Mouse (Mus musculus) layer of hippocampus, adult 11-12 months (tissue): ENCODE results near the gene Map3k3.
A peak's percentile ranks its signal among the peaks of the same experiment; 100 is the strongest.
"Not testable (repeated sequence)": the region's sequence is repeated elsewhere in the genome, so short reads cannot be mapped to it uniquely, and the experiment has no call there.

Experiments
- DNase-seq: peaks from one replicate; pipeline ENCODE4 v3.0.0; 2022; ENCODE audit warnings: low spot score

The Map3k3 gene

GRCm38 (mm10) chr11:106076321-106076720, 8.1 kb upstream of the Map3k3 start:
- DNase-seq: peak; percentile 60

- peak; percentile 67 for DNase-seq
Observed at GRCm38 (mm10) chr11:106084911-106085561, 623 bp downstream of the Map3k3 start.

GRCm38 (mm10) chr11:106098223-106098622, 13.8 kb downstream of the Map3k3 start:
- no peak for DNase-seq

- DNase-seq: no peak
Observed at GRCm38 (mm10) chr11:106102866-106103265, 18.5 kb downstream of the Map3k3 start.

GRCm38 (mm10) chr11:106106047-106106587, 21.7 kb downstream of the Map3k3 start:
- peak; percentile 24 for DNase-seq

GRCm38 (mm10) chr11:106111688-106112087, 27.3 kb downstream of the Map3k3 start:
- no peak for DNase-seq

- no peak for DNase-seq
Observed at GRCm38 (mm10) chr11:106122221-106122620, 37.8 kb downstream of the Map3k3 start.

- DNase-seq: peak; percentile 18
Observed at GRCm38 (mm10) chr11:106122736-106123135, 38.3 kb downstream of the Map3k3 start.

- no peak for DNase-seq
Observed at GRCm38 (mm10) chr11:106124784-106125183, 40.4 kb downstream of the Map3k3 start.

GRCm38 (mm10) chr11:106125827-106126226, 41.4 kb downstream of the Map3k3 start:
- DNase-seq: no peak

- DNase-seq: not testable (repeated sequence)
Observed at GRCm38 (mm10) chr11:106126727-106127373, 42.4 kb downstream of the Map3k3 start.

- DNase-seq: no peak
Observed at GRCm38 (mm10) chr11:106129477-106129876, 45.1 kb downstream of the Map3k3 start.

- no peak for DNase-seq
Observed at GRCm38 (mm10) chr11:106132516-106132915, 48.1 kb downstream of the Map3k3 start.

GRCm38 (mm10) chr11:106134580-106135528, 50.4 kb downstream of the Map3k3 start:
- DNase-seq: peak; percentile 61

- DNase-seq: no peak
Observed at GRCm38 (mm10) chr11:106151219-106151618, 66.8 kb downstream of the Map3k3 start.

GRCm38 (mm10) chr11:106152132-106152531, 67.7 kb downstream of the Map3k3 start:
- DNase-seq: peak; percentile 71

GRCm38 (mm10) chr11:106154091-106154490, 69.7 kb downstream of the Map3k3 start:
- DNase-seq: no peak

- DNase-seq: no peak
Observed at GRCm38 (mm10) chr11:106154770-106155169, 70.4 kb downstream of the Map3k3 start.

GRCm38 (mm10) chr11:106155761-106156160, 71.3 kb downstream of the Map3k3 start:
- no peak for DNase-seq

GRCm38 (mm10) chr11:106156257-106156656, 71.8 kb downstream of the Map3k3 start:
- DNase-seq: no peak

- no peak for DNase-seq
Observed at GRCm38 (mm10) chr11:106157154-106157553, 72.7 kb downstream of the Map3k3 start.
